Mouse (Mus musculus) stomach, embryonic 15.5 days (tissue): Measurements from ENCODE around the gene Hmcn1. TPM values are rescaled to one million over a fixed set of nuclear protein-coding genes. Genes with fewer than 3 reads are reported as not detected.

Experiments used
- ATAC-seq: fragments of 200-750 bp; cut with Nextera tagmentation; 2 replicates; pipeline ENCODE4 v1.8.0; 2017; ENCODE audit warnings: low read depth, moderate number of reproducible peaks, moderate TSS enrichment; ENCODE audit not compliant: insufficient read depth, low FRiP score
- H3K27ac ChIP-seq: fragments of 300-500 bp; sonication (generic); 2 replicates; pipeline ENCODE4 v1.5.1; 2015; ENCODE audit warnings: mild to moderate bottlenecking, inconsistent platforms
- H3K27me3 ChIP-seq: fragments of 300-500 bp; sonication (generic); replicated peaks from 2 replicates; pipeline ENCODE4 v1.6.1; 2015; ENCODE audit warnings: inconsistent platforms
- H3K36me3 ChIP-seq: fragments of 300-500 bp; sonication (generic); 2 replicates; pipeline ENCODE4 v1.6.1; 2015; ENCODE audit warnings: inconsistent platforms
- H3K4me1 ChIP-seq: fragments of 300-500 bp; sonication (generic); 2 replicates; pipeline ENCODE4 v1.6.1; 2015; ENCODE audit warnings: inconsistent platforms
- H3K4me2 ChIP-seq: fragments of 300-500 bp; sonication (generic); 2 replicates; pipeline ENCODE4 v1.6.1; 2015; ENCODE audit warnings: mild to moderate bottlenecking, inconsistent platforms
- H3K4me3 ChIP-seq: fragments of 300-500 bp; sonication (generic); replicated peaks from 2 replicates; pipeline ENCODE4 v1.5.1; 2015; ENCODE audit warnings: inconsistent platforms
- H3K9ac ChIP-seq: fragments of 300-500 bp; sonication (generic); 2 replicates; pipeline ENCODE4 v1.6.1; 2015; ENCODE audit warnings: inconsistent platforms
- H3K9me3 ChIP-seq: fragments of 300-500 bp; sonication (generic); 2 replicates; pipeline ENCODE4 v1.6.1; 2016; ENCODE audit warnings: inconsistent platforms
- WGBS: fragments of 180-500 bp; shearing (Covaris S2); methylation state at CpG from one replicate; pipeline ENCODE4 v1.1.7; 2015; 5-methylcytosine and 5-hydroxymethylcytosine counted together
- polyA plus RNA-seq: library from polyadenylated mRNA; unstranded; fragments of >200 nt; fragmentation: Nextera tagmentation; extraction: Ambion mirVana; gene quantifications from 2 replicates; pipeline ENCODE4 v1.2.1, GENCODE M21; 2015

The Hmcn1 gene
- polyA plus RNA-seq, 1 experiment from 2014 or later, result 11.4 TPM

DNA sequence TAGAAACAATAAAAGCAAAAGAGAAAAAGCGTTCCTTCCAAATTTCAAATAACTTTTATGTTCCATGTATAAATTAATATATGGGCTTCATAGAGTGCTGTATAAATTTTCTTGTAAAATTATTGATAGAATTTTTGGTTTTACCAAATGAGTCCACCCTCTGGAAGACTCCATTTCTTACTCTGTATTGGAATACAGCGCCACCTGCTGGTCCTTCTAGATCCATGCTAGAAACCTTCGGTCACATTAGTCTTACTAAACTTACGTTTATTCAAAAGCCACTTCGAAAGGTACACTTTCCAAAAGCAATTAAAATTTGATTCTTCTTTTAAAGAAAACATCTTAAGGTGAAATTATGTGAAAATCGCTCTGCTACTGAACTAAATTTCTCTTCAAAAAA is 73.0 kb downstream of the Hmcn1 start:
- no peak for ATAC-seq

DNA sequence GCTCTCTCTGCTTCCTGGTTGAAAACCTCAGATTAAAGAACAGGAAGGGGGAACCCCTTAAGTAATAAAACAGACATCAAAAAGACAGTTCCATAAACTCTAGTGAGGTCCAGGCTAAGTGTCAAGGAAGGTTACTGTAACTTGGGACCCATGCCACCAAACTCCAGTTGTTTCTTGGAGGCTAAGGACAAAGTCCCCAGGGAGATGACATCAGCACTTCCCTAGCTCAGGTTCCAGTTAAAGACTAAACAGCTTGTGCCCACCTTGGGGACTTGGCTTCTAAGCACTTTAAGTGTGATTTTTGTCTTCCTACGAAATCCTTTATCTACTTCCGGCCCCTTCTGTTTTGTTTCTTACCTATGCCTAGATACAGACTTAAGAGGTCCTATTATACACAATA is 78.3 kb downstream of the Hmcn1 start:
- no peak overlapping the region for H3K27ac ChIP-seq
- no peak overlapping the region for H3K4me3 ChIP-seq
- no peak overlapping the region for H3K9ac ChIP-seq
- no peaks in the 10 kb centered on the region for H3K9me3 ChIP-seq
- H3K36me3 ChIP-seq, result no peaks in the 10 kb centered on the region
- no peak overlapping the region for H3K4me2 ChIP-seq
- H3K27me3 ChIP-seq, result no peaks in the 10 kb centered on the region
- H3K4me1 ChIP-seq, result peaks cover 4% of the 10 kb centered on the region; the same call in 1 of the 2 replicates
- ATAC-seq, result no peak
- 46% methylated on average over 2 of the region's 2 CpGs for WGBS

More for the DNA sequence above, 73.0 kb downstream of the Hmcn1 start:
- H3K4me3 ChIP-seq, result no peak overlapping the region
- WGBS, result 37% methylated on average over 6 of the region's 6 CpGs
- H3K4me2 ChIP-seq, result no peak overlapping the region
- no peak overlapping the region for H3K9ac ChIP-seq
- no peaks in the 10 kb centered on the region for H3K36me3 ChIP-seq
- no peak overlapping the region for H3K27ac ChIP-seq
- no peaks in the 10 kb centered on the region for H3K27me3 ChIP-seq
- H3K4me1 ChIP-seq, result peaks cover under 1% of the 10 kb centered on the region; the same call in 1 of the 2 replicates
- no peaks in the 10 kb centered on the region for H3K9me3 ChIP-seq

GRCm38 (mm10) chr1:150913586-150914136 is 79.6 kb downstream of the Hmcn1 start:
- no peaks in the 10 kb centered on the region for H3K36me3 ChIP-seq
- H3K4me3 ChIP-seq, result no peak overlapping the region
- H3K4me1 ChIP-seq, result peaks cover 4% of the 10 kb centered on the region; the same call in 1 of the 2 replicates
- no peak overlapping the region for H3K4me2 ChIP-seq
- H3K27ac ChIP-seq, result no peak overlapping the region
- H3K9me3 ChIP-seq, result no peaks in the 10 kb centered on the region
- 78% methylated on average over 5 of the region's 5 CpGs for WGBS
- no peaks in the 10 kb centered on the region for H3K27me3 ChIP-seq
- no peak overlapping the region for H3K9ac ChIP-seq
- ATAC-seq, result no peak

- Histone ChIP-seq H3K9me3 (no peaks in the 10 kb centered on the region), H3K27ac (no peak overlapping the region), H3K4me3 (no peak overlapping the region), H3K36me3 (no peaks in the 10 kb centered on the region), H3K4me2 (no peak overlapping the region), H3K27me3 (no peaks in the 10 kb centered on the region), H3K4me1 (no peaks in the 10 kb centered on the region; the same call in 1 of the 2 replicates), H3K9ac (no peak overlapping the region)
- no peak for ATAC-seq
- WGBS, result 77% methylated on average over 2 of the region's 2 CpGs
These were observed 83.6 kb downstream of the Hmcn1 start for GRCm38 (mm10) chr1:150909642-150910041.

GRCm38 (mm10) chr1:150893677-150894188 is 99.5 kb downstream of the Hmcn1 start:
- H3K9ac ChIP-seq, result no peak overlapping the region
- no peak overlapping the region for H3K27ac ChIP-seq
- 57% methylated on average over 5 of the region's 5 CpGs for WGBS
- no peaks in the 10 kb centered on the region for H3K9me3 ChIP-seq
- H3K36me3 ChIP-seq, result no peaks in the 10 kb centered on the region
- ATAC-seq, result no peak
- no peaks in the 10 kb centered on the region for H3K27me3 ChIP-seq
- H3K4me1 ChIP-seq, result no peaks in the 10 kb centered on the region
- H3K4me2 ChIP-seq, result no peak overlapping the region
- H3K4me3 ChIP-seq, result no peak overlapping the region

DNA sequence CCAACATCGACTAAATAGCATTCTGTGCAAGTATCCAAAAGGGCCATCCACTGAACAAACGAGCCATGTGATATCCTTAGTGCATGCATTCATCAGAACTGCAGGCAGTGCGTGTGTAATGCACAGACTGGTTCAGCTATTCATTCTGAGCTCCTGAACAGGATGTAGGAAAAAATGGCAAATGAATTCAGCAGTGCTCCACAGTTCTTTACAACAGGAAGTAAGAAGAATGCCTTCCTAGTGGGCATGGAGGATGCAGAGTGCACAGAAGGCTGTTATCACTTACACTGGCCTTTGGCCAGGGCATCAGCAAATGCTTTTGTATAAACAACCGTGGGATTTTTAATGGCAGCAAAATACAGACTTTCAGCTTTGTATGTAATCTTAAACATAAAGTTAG is 103.2 kb downstream of the Hmcn1 start:
- H3K9me3 ChIP-seq, result no peaks in the 10 kb centered on the region
- no peak overlapping the region for H3K4me2 ChIP-seq
- H3K4me1 ChIP-seq, result no peaks in the 10 kb centered on the region
- no peaks in the 10 kb centered on the region for H3K27me3 ChIP-seq
- H3K36me3 ChIP-seq, result no peaks in the 10 kb centered on the region
- no peak for ATAC-seq
- H3K27ac ChIP-seq, result no peak overlapping the region
- no peak overlapping the region for H3K4me3 ChIP-seq
- no peak overlapping the region for H3K9ac ChIP-seq
- 72% methylated on average over 4 of the region's 4 CpGs for WGBS

DNA sequence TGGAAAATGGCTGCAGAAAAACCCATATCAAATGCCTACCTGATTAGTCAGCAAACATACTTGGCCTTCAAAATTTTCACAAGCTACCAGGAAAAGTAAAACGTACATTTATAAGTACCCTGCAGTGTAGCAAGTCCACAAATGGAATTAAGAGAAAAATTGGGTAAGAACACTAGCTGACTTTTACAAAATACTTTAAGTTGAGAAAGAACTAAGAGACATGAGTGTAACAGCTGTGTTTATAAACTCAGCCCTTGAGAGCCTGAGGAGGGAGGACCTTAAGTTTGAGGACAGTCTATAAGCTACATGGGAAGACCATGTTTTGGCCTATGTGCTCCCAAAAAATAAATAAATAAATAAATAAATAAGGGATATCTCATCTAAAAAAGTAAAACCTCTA is 107.0 kb downstream of the Hmcn1 start:
- no peaks in the 10 kb centered on the region for H3K4me1 ChIP-seq
- no peaks in the 10 kb centered on the region for H3K36me3 ChIP-seq
- no peaks in the 10 kb centered on the region for H3K27me3 ChIP-seq
- no peak overlapping the region for H3K4me2 ChIP-seq
- 50% methylated on average over 1 of the region's 1 CpGs for WGBS
- H3K27ac ChIP-seq, result no peak overlapping the region
- no peaks in the 10 kb centered on the region for H3K9me3 ChIP-seq
- no peak overlapping the region for H3K4me3 ChIP-seq
- ATAC-seq, result no peak
- no peak overlapping the region for H3K9ac ChIP-seq

DNA sequence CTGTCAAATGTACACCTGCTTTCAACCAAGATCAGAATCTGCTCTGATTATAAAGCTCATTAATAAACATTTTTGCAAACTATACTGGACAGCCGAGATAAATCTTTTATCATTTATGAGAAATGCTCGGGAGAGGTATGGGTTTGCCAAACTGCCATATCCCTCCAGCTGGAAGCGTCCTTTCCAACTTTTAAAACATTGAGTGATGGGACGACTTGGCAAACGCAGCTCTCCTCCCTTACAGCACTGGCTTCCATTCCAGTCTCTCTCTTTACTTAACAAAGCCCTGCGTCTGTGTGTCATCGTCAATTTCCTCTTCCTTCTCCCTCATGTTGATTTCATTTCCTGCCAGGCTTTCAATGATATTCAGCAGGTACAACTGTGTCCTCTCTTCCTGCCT is 114.8 kb downstream of the Hmcn1 start:
- Histone ChIP-seq H3K4me1 (peaks cover 9% of the 10 kb centered on the region; the same call in 1 of the 2 replicates), H3K4me3 (no peak overlapping the region), H3K9me3 (no peaks in the 10 kb centered on the region), H3K9ac (no peak overlapping the region), H3K27ac (peak overlapping the region; percentile 65), H3K27me3 (no peaks in the 10 kb centered on the region), H3K36me3 (no peaks in the 10 kb centered on the region), H3K4me2 (no peak overlapping the region)
- WGBS, result 28% methylated on average over 7 of the region's 7 CpGs
- ATAC-seq, result no peak; the same call in 1 of the 2 replicates

DNA sequence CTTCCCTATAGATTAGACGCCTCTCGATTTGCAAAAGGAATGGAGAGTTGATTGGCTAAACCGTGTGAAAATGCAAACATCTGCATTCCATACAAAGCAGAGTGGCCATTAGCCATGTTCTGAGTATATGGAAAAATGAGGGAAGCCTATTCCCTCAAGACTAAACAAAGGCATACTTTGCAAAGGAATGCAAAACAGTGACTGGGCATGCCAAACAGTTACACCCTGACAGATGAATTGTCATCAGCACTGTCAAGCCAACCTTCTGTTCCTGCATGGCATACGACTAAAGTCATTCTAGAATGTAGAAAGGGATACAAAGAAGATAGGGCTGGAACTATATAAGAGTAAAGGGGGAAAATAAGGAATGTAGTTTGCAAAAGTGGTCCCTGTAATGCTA is 115.3 kb downstream of the Hmcn1 start:
- ATAC-seq, result no peak
- H3K27ac ChIP-seq, result peak overlapping the region; percentile 65
- no peaks in the 10 kb centered on the region for H3K9me3 ChIP-seq
- H3K4me2 ChIP-seq, result no peak overlapping the region
- no peaks in the 10 kb centered on the region for H3K27me3 ChIP-seq
- H3K4me3 ChIP-seq, result no peak overlapping the region
- H3K9ac ChIP-seq, result no peak overlapping the region
- 27% methylated on average over 4 of the region's 4 CpGs for WGBS
- peaks cover 9% of the 10 kb centered on the region; the same call in 1 of the 2 replicates for H3K4me1 ChIP-seq
- no peaks in the 10 kb centered on the region for H3K36me3 ChIP-seq

DNA sequence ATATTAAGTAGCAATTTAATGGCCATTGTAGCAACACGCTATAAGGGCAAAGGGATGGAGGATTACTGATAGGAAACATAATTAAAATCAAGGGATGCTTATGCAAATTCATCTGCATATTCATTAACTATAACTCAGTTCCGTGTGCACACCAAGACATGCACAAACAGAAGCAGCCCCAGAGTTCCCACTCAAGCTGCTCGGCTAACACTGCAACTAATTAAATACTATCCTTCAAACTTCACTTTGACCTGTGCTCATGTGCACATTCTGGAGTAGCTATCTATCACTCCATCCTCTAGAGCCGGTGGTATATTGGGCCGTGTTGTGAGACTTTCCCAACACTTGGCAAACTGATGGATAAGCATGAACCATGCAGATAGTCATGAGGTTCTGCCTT is 119.2 kb downstream of the Hmcn1 start:
- no peaks in the 10 kb centered on the region for H3K27me3 ChIP-seq
- 85% methylated on average over 5 of the region's 5 CpGs for WGBS
- H3K27ac ChIP-seq, result no peak overlapping the region
- H3K4me3 ChIP-seq, result no peak overlapping the region
- no peak overlapping the region for H3K4me2 ChIP-seq
- no peak for ATAC-seq
- H3K9ac ChIP-seq, result no peak overlapping the region
- H3K36me3 ChIP-seq, result no peaks in the 10 kb centered on the region
- H3K4me1 ChIP-seq, result peaks cover 9% of the 10 kb centered on the region; the same call in 1 of the 2 replicates
- H3K9me3 ChIP-seq, result no peaks in the 10 kb centered on the region

DNA sequence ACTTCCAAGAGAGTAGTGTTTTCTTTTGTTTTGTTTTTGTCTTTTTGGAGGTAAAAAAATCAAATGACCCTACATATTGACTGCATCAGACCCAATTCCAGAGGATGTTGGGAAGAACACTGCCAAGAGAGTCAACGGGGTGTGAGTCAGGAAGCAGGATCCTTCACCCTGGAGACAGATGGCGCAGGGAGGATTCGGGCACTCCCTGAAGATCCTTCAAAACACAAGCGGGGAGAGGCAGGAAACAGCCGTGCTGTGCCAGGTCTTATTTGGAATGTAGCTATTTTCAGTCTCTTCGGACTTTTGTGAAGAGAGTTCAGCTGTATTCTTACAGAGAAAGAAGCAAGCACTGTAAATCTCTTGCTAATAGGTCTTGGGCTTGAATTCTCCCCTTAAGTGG is 120.0 kb downstream of the Hmcn1 start:
- peaks cover 4% of the 10 kb centered on the region; the same call in 1 of the 2 replicates for H3K4me1 ChIP-seq
- H3K36me3 ChIP-seq, result no peaks in the 10 kb centered on the region
- no peaks in the 10 kb centered on the region for H3K9me3 ChIP-seq
- H3K4me3 ChIP-seq, result no peak overlapping the region
- no peaks in the 10 kb centered on the region for H3K27me3 ChIP-seq
- WGBS, result 31% methylated on average over 6 of the region's 6 CpGs
- H3K27ac ChIP-seq, result peak overlapping the region; percentile 27
- no peak overlapping the region; the same call in 1 of the 2 replicates for H3K4me2 ChIP-seq
- H3K9ac ChIP-seq, result no peak overlapping the region
- peak; percentile 66; the same call in 1 of the 2 replicates for ATAC-seq

- Histone ChIP-seq H3K4me3 (no peak overlapping the region), H3K27me3 (no peaks in the 10 kb centered on the region), H3K4me1 (peaks cover 2% of the 10 kb centered on the region; the same call in 1 of the 2 replicates), H3K36me3 (no peaks in the 10 kb centered on the region), H3K9me3 (no peaks in the 10 kb centered on the region), H3K9ac (no peak overlapping the region), H3K4me2 (no peak overlapping the region), H3K27ac (0 out of 2 replicates have a peak overlapping the region, but pooled peaks have one; percentile 41)
- 41% methylated on average over 3 of the region's 3 CpGs for WGBS
- ATAC-seq, result peak; percentile 10; the same call in 1 of the 2 replicates
These were observed 121.1 kb downstream of the Hmcn1 start for GRCm38 (mm10) chr1:150872105-150872504.
